In the genomic region with DNA sequence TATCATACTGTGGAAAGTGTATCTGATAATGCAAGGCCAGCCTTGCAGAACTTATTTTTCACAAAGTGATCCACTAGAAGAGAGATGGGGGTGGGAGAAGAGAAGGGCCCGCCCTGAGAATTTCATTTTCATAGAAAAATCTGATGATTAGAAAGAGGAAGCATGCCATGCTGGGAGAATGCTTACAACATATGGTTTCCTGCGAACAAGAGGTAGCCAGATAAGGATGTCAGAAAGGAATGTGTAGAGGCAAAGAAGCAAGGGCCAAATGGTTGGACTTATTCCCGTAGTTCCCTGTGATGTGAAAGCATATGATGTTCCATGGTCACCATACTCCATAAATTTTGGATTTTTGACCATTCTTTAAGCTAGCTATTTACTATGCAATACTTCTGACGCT, we compare ENCODE assay signal across 24 mouse cellular contexts.
"Had no signal": no experiment of that assay in that cellular context is flagged by ENCODE, and none has a peak within 500 bp of the region (broad histone marks: within the 10 kb centered on the region; RNA-seq: fewer than 3 reads in every experiment).

No protein-coding gene starts in this region.

- ATAC-seq: hindbrain, embryonic 16.5 days; inflammation-experienced regulatory T-cells, adult 6 months; intestine, embryonic 15.5 days; intestine, postnatal 0 days; liver, embryonic 12.5 days had no signal

- H3K36me3 ChIP-seq: heart, embryonic 12.5 days; hindbrain, embryonic 10.5 days; hindbrain, embryonic 12.5 days; intestine, embryonic 15.5 days; limb, embryonic 13.5 days; limb, embryonic 15.5 days; liver, embryonic 12.5 days had no signal

- H3K4me1 ChIP-seq: heart, embryonic 10.5 days; hindbrain, embryonic 10.5 days; hindbrain, embryonic 12.5 days; intestine, embryonic 15.5 days; limb, embryonic 13.5 days; limb, embryonic 15.5 days; liver, embryonic 12.5 days had no signal

- H3K27ac ChIP-seq: heart, embryonic 10.5 days; hindbrain, embryonic 10.5 days; hindbrain, embryonic 12.5 days; hindbrain, embryonic 14.5 days; intestine, embryonic 15.5 days; layer of hippocampus, adult 2 months; limb, embryonic 13.5 days; limb, embryonic 15.5 days; liver, embryonic 12.5 days had no signal

- H3K9ac ChIP-seq: heart, embryonic 12.5 days; hindbrain, embryonic 12.5 days; hindbrain, embryonic 14.5 days; intestine, embryonic 15.5 days; limb, embryonic 13.5 days; limb, embryonic 15.5 days; liver, embryonic 12.5 days had no signal

- H3K4me3 ChIP-seq: heart, embryonic 10.5 days; heart, embryonic 12.5 days; hindbrain, embryonic 10.5 days; hindbrain, embryonic 12.5 days; intestine, embryonic 15.5 days; layer of hippocampus, adult 2 months; limb, embryonic 13.5 days; limb, embryonic 15.5 days; liver, embryonic 12.5 days had no signal

- H3K9me3 ChIP-seq: heart, embryonic 10.5 days; heart, embryonic 12.5 days; hindbrain, embryonic 10.5 days; hindbrain, embryonic 12.5 days; intestine, embryonic 15.5 days; limb, embryonic 13.5 days; limb, embryonic 15.5 days; liver, embryonic 12.5 days had no signal

- DNase-seq: gastrocnemius, postnatal 14 days; gastrocnemius, postnatal 36 days; heart, adult 18-20 months; heart, postnatal 10 days; heart, postnatal 4 days; kidney, adult 18-20 months; kidney, adult 8-10 months; kidney, postnatal 10 days; kidney, postnatal 25 days; kidney, postnatal 4 days; left cerebral cortex, postnatal 4 days had no signal

- H3K27me3 ChIP-seq: heart, embryonic 12.5 days; hindbrain, embryonic 12.5 days; intestine, embryonic 15.5 days; limb, embryonic 13.5 days; limb, embryonic 15.5 days; liver, embryonic 12.5 days had no signal
